Mouse (Mus musculus) cerebellum, postnatal 10 days (tissue): Measurements from ENCODE around the gene Gm43638.
"Not testable (repeated sequence)": the region's sequence is repeated elsewhere in the genome, so short reads cannot be mapped to it uniquely, and the experiment has no call there.

Experiments used
- DNase-seq, 2 experiments: peaks; one replicate each; pipeline ENCODE4 v3.0.0; 2021; ENCODE audit warnings: mixed read lengths in 2 of 2

Gm43638 gene

DNA sequence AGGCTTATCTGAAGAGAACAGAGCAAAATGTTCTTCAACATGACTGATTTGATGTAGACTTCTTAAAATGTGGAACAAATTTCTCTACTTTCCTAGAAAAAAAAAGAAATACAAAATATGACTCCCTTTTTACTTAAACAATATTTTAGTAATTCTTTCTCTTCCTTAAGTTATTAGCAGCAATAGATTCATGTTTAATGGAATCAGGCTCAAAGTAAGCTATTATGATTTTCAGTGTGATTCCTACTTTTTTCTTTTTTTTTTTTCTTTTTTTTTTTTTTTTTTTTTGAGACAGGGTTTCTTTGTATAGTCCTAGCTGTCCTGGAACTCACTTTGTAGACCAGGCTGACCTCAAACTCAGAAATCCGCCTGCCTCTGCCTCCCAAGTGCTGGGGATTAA is at the start of gene Gm43638:
TSS of gene Gm43638 (minus strand) at position 101 of the 400 bp plus-strand sequence.
- DNase-seq: not testable (repeated sequence)

DNA sequence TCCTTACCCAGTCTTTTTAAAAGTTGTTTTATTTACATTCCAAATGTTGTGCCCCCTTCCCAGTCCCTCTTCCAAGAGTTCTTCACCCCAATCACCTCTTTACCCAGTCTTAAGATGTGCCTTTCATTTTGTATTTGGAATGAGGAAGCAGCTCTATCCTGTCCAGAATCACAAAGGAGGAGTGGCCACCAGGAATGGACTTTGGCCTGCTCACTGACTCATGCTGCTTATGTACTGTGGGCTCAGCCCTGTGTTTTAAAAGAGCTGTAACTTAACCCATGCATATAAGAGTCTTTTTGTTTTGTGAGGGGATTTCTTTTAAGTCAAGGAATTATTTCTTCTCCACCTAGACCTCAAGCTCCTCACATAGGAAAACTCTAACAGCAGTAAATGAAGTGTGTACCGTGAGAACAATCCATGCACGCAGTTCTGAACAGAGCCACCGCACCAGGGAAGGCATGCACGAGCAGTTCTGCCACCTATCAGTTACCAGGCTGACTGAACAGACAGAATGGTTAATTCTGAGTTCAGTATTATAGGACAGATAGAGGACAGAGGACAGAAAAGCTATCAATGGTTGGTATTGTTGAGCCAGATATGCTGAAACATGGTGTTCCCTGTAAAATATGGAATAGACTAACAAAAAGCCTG is 49.5 kb upstream of the Gm43638 start:
- no peak for DNase-seq

DNA sequence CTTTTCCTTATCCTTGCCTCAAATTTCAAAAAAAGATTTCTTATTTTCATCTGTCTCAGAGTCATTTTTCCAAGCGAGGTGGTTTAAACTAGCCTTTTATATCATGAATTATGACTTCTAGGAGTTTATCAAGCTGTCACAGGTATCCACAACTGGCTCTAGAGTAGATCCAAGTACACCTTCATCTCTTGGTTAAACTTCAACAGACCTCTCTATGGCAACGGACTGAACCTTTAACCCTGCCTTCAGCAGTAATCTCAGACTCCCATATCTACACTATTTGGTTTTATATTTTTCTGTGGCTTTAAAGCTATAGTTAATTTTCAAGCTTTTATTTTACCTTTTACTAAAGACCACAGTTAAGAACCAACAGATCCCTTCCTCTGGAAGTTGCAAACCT is 45.7 kb upstream of the Gm43638 start:
- no peak for DNase-seq

DNA sequence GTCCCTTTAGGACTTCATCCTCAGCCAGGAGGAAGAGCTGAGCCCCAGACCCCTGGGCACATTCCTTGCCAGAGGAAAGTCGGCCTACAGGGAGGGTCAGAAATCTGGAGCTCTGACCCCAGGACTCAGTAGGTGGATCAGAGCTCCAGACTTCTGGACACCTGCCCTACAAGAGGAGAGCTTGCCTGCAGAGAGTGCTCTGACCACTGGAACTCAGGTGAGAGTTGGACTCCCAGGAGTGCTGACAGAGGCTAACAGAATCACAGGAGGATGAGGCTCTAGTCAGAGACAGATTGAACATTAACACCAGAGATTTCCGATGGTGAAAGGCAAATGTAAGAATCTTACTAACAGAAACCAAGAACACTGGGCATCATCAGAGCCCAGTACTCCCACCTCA is 37.0 kb upstream of the Gm43638 start:
- not testable (repeated sequence) for DNase-seq

DNA sequence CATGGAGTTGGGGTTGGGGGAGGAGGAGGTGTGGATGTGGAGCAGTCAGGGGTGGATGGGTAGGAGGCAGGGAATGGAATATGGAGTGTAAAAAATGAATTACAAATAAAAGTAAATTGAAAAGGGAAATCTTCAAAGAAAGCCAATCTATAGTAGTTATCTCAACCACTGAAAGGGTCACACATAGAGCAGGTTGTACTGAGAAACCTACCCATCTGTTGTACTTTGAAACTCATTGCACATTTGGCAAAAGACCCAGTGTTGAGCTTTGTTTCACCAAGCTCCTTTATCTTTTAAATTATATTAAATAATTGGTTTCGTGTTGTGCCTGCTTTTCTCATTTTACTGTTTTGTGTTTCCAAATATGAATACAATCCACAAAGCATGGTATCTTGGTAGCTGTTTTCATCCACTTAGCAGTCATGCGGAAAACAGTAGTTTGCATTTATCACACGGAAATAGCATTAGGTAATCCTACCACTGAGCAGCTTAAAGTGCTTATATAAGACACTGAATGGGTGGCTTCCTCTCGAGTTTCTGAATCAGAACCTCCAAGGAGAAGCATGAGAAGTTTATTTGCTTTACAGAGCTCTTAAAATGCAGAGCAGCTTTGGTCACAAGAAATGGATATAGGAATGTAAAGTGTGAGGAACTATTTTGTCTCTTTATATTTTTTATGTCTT is 19.3 kb upstream of the Gm43638 start:
- DNase-seq: peak; percentile 2 to 9

DNA sequence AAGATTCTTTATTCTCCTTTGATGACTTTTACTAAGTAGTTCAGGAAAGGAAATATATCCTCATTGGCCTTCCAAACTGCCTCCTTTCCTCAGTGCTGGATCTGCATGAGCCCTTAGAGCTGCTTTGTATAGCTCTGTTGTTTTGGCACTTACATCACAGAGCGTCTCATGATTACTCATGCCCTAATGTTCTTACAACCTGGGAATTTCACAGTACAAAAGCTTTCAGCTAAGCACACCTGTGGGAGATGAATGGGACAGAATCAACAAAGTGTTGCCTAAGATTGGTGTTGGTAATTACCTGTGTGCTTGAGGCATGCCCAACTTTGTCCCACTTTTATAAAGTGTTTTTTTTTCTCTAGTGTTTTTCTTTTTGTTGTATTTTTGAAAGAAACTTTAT is 16.1 kb upstream of the Gm43638 start:
- DNase-seq: no peak

DNA sequence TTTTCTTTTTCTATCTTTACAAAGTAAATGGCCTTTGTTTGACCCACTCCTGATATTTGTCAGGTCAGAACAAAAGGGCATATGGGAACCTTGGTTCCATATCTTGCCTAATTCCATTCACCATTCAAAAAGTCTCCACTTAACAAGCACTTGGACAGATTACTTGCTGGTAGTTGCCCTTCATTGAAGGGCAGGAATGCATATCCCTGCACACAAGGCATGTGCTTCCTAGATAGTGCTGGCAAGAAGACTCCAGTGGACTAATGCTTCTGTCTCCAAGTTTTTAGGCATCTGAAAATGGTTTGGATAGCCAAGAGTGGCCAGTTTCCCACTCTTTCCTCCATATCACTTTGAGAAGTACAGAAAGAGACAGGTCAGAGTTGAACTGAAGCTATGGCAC is 12.7 kb upstream of the Gm43638 start:
- DNase-seq: no peak

DNA sequence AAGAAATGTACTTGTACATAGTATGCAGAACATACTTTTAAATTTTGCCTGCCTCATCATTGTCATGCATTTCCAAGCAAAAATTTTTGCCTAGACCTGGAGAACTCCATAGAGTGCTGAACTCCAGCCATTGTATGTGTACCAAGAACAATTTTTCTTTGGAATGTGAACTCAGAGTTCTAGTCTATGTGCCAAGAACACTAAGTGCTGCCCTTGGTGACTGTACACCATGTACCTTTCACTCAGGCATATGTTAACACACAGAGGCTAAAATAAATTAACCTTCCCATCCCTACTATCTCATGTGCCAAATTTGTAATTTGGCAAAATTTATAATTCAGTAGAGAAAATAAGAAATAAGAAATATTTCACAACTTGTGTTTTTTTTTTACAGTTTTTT is 12.3 kb upstream of the Gm43638 start:
- DNase-seq: no peak

DNA sequence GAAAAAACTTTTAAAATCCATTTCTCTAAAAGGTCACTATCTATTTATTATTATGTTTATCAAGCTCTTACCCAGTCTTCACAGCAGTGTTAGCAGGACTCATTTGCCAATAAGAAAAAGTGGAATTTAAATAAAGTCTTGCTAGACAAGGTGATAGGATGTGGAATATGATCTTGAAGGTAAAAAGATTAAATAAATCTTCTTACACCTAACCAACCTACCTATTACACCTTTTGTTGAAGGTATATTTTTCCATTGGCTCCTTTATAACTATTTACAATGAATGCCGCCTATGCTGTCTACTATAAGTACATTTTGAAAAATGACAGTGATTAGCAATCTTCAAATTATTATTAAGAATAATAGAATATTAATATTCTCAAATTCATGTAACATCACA is 4.2 kb upstream of the Gm43638 start, which contains the start of gene Ugt2a1:
TSS of gene Ugt2a1 (minus strand) at position 101 of the 400 bp plus-strand sequence.
- DNase-seq: no peak

DNA sequence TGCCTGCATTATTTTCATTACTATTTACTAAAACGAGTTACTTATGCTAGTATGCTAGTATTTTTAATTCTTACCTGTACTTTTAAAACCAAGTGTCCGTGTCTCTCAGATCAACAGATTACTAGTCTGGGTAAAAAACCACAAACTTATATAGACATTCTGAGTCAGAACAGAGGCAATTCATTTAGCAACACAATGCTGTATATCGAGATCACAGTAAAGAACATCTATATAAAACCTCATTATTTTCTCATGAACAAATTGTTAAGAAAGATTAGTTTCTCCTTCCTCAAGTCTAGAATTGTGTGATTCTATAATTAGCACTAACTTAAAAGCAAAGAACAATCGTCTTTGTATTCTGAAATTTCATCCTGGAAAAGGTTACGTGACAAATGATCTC is 4.4 kb downstream of the Gm43638 start, which contains the start of gene Ugt2a2:
TSS of gene Ugt2a2 (minus strand) at position 101 of the 400 bp plus-strand sequence.
- DNase-seq: no peak

DNA sequence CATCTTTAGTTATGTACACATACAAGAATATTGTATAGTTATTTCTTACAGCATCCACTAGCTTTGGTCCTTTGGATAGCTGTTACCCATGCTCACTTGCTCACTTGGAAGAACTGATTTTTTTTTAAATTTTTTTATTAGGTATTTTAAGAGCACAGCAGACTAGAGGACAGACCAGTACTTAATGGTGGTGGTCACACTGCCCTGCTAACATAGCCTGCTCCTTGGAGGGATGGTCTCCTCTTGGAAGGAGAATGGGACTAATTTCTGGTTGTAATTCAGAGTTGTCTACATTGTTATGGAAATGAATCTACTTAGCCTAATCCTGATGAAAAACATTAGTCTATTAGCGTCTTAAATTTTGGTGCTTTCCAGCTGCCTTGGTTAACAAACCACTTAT is 27.8 kb downstream of the Gm43638 start:
- no peak for DNase-seq

DNA sequence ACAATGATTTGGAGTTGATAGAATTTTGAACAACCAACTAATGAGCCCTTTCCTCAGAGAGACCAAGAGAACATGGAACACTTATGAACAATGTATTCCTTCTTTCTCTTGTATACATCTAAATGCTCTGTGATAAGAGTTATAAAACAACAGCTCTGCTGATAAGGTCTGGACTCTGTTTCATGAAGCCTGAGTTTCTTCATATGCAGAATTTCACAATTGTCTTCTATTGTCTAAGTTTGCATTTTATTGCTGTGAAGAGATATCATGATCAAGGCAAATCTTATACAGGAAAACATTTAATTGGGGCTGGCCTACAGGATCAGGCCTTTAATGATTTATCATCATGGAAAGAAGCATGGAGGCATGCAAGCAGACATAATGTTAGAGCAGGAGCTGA is 28.9 kb downstream of the Gm43638 start:
- DNase-seq: no peak

DNA sequence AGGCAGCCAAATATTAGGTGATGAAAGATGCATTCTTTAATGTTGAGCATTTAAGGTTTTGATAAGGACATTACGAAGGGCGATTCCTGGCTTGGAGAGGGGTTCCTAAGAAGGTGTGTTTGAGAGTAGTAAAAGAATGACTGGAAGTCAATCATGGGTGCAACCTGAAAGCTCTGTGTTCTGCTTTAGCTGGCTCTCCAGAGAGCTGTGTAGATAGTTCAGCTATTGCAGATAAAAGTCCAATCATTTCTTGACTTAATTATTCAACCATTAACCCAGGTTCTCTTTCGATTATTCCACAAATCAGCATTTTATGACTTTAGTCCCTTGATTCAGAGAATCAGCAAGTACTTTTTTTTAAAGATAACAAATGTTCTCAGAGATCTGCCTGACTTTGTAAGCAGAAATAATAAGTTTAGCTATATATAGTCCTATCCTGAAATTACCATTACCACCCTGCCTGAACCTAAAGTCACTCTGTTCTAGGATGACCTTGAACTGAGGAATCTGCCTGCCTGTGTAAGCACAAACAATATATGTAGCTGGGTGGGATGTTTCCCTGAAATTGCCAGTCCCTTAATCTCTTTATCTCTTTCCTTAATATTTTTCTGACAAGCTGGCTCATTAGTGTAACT is 30.3 kb downstream of the Gm43638 start:
- no peak for DNase-seq

DNA sequence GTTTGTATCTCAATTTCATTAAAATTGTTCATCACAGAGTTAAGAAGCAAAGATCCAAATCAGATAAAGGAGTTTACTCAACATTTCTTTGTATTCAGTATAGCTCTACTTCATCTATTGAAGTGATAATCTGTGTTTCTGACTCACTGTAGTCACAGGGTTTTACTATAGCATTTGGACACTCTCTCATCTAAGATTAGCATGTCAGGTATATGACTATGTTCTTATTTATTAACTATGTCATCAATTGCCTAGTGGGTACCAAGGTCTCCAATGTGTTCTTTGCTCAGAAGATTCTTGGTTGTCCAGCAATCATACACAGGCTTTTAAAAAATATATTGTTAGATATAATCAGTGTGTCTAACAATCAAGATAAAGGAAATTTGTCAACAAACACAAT is 31.1 kb downstream of the Gm43638 start:
- DNase-seq: no peak

DNA sequence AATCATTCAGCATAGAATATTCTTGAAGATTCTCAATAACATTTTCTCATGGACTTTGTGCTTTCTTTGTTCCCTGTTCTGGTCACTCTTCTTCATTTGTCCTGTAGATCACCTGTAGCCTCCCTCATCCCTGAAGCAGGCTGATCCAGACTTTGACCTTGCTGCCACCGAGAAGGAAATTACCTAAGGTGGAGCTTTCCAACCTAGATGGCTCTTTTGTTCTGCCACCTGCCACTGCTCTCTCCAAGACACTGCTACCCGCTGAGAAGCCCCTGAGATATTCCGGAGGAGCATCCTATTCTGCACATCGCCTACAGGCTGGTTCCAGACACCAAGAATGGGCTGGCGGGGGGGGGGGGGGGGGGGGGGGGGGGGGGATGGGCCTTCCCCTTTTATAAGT is 34.1 kb downstream of the Gm43638 start:
- not testable (repeated sequence) for DNase-seq

DNA sequence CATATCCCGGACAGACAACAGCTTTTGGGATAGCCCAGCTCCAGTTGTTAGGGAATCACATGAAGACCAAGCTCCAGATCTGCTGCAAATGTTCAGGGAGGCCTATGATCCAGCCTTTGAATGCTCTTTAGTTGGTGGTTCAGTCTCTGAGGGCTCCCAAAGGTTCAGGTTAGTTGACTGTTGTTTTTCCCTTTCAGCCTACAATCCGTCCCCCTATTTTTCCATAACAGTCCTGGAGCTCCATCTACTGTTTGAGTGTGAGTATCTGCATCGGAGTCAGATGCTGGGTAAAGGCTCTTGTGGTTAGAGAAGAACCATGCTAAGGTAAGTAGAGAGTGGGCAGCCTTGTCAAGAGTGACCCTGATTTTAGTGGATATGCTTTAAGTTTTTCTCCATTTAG is 50.3 kb downstream of the Gm43638 start:
- DNase-seq: peak; percentile 7 to 15

DNA sequence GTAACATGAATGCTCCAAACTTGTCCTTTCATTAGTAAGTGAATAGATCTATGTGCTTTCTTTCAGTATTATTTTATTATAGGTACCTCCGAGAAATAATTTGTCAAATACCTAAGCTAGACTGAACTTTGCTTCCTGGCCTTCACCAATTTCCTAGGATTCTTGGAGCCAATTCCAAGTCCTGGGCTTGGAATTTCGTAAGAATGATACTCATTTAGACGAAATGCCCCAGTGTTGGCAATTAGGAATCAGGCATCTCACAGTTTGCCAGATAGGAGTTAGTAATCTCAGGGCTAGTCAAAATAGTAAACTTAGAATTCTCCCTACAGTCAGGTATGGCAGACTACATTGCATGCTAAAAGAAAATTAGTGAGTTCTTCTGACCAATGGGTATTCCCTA is 60.9 kb downstream of the Gm43638 start:
- no peak for DNase-seq

DNA sequence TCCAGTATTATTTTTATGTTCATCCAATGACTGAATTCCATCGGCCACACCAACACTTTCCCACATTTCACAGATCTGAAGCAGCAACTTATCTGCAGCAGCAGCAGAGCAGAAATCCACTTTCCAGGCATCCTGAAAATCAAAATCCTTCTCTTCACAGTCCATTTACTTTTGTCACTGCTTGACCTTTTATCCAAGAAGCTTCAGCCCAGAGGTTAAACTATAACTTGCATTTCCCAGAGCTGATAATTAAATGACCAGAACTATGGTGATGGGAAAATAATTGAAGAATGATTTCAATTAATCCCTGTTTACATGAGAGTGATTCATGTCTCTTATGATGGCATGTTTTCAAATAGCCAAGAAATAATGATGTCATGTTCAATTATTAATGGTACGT is 62.6 kb downstream of the Gm43638 start, which contains the start of gene Ugt2b38:
TSS of gene Ugt2b38 (minus strand) at position 163 of the 400 bp plus-strand sequence.
- not testable (repeated sequence) for DNase-seq
